Mouse (Mus musculus): ENCODE data around the gene Cops4. TPM values are rescaled to one million over a fixed set of nuclear protein-coding genes. Genes with fewer than 3 reads are reported as not detected.

The Cops4 gene
- polyA plus RNA-seq, 1 experiment from 2014 or later = 165 TPM

DNA sequence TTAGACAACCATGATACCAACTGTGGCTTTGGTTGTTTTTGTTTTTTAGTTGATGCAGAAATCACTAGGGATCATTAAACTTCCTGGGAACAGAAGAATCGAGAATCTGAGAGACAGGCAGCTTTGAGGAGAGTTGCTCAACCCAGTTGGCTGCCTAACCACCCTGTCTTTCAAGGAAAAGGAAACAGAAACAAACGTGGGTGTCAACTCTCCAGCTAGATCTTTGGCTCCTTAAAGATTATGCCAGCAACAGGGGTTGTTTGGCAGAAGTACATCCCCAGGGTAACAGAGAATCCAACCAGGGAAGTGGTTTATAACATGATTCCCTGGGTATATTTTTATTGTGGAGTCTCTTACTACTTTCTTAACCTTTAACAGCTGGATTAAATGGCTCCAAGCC, 69.5 kb downstream of the Cops4 start:
- no peak for ATAC-seq (replicated peaks; ENCODE audit: insufficient number of reproducible peaks, low FRiP score, low TSS enrichment)
- Histone ChIP-seq H3K27ac (ENCODE audit: low read depth, low read length) (no peak overlapping the region), H3K9me3 (replicated peaks; ENCODE audit: control insufficient read depth, low read length) (no peaks in the 10 kb centered on the region), H3K9ac (ENCODE audit: low read depth, low read length) (no peak overlapping the region), H3K4me3 (ENCODE audit: low read depth, low read length) (no peak overlapping the region), H3K4me2 (no peak overlapping the region), H3K36me3 (ENCODE audit: control insufficient read depth, insufficient read depth, low read length) (no peaks in the 10 kb centered on the region), H3K27me3 (ENCODE audit: control insufficient read depth, insufficient read depth, low read length) (no peaks in the 10 kb centered on the region), H3K4me1 (ENCODE audit: control insufficient read depth, insufficient read depth, low read length) (no peaks in the 10 kb centered on the region)
- 43% methylated on average over 2 of the region's 2 CpGs for WGBS (ENCODE audit: insufficient replicate concordance)

DNA sequence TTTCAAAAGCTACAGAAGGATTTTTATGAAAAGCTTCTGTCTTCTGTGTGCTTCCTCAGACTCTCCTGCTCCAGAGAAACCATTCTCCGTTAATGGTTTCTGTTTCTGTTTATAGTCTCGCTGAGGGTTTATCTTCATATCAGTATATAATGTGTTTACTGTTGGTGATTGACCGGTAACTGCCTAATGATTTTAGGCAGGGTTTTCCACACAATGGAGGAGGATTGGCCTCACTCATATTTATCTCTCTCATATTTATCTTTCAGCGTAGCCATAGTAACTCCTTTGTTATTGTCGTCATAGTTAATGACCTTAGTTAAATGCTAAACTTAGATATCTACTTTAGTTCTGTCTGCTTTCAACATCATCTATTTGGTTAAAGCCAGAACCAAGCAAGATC, 72.4 kb downstream of the Cops4 start:
- H3K27ac ChIP-seq (ENCODE audit: low read depth, low read length) = no peak overlapping the region
- H3K4me3 ChIP-seq (ENCODE audit: low read depth, low read length) = no peak overlapping the region
- H3K9me3 ChIP-seq (replicated peaks; ENCODE audit: control insufficient read depth, low read length) = no peaks in the 10 kb centered on the region
- no peaks in the 10 kb centered on the region for H3K27me3 ChIP-seq (ENCODE audit: control insufficient read depth, insufficient read depth, low read length)
- H3K9ac ChIP-seq (ENCODE audit: low read depth, low read length) = no peak overlapping the region
- ATAC-seq (replicated peaks; ENCODE audit: insufficient number of reproducible peaks, low FRiP score, low TSS enrichment) = no peak
- no peaks in the 10 kb centered on the region for H3K4me1 ChIP-seq (ENCODE audit: control insufficient read depth, insufficient read depth, low read length)
- no peak overlapping the region for H3K4me2 ChIP-seq
- no peaks in the 10 kb centered on the region for H3K36me3 ChIP-seq (ENCODE audit: control insufficient read depth, insufficient read depth, low read length)
- 73% methylated on average over 5 of the region's 5 CpGs for WGBS (ENCODE audit: insufficient replicate concordance)

DNA sequence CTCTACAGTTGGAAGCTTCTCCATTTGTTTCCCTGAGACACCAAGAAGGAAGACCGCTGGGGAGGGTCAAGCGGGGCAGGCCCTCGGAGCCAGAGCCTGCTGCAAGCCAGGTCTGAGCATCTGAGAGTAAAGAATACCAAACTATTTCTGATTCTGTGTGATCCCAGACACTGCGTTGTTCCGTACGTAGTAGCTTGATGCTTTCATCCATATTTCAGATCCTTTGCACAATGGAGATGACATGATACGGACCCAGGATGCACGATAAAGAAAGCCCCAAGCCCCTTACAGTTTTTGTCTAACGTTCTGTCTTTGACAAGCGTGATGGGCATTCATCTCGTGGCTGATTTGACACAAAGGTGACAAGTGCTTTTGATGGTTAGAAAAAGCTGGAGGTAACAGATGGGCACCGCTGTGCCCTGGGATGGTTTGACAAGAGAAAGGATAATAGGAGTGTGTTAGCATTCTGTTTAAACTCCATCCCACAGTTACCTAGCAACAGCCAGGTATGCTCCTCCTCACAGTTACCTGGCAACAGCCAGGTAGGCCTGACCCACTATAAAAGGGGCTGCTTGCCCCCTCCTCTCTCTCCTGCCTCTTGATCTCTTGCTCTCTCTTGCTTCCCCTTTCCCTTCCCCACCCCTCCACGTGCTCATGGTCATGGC, 76.8 kb downstream of the Cops4 start:
- Histone ChIP-seq H3K27ac (ENCODE audit: low read depth, low read length) (no peak overlapping the region), H3K4me3 (ENCODE audit: low read depth, low read length) (no peak overlapping the region), H3K4me2 (no peak overlapping the region), H3K4me1 (ENCODE audit: control insufficient read depth, insufficient read depth, low read length) (no peaks in the 10 kb centered on the region), H3K9me3 (replicated peaks; ENCODE audit: control insufficient read depth, low read length) (no peaks in the 10 kb centered on the region), H3K27me3 (ENCODE audit: control insufficient read depth, insufficient read depth, low read length) (no peaks in the 10 kb centered on the region), H3K36me3 (ENCODE audit: control insufficient read depth, insufficient read depth, low read length) (no peaks in the 10 kb centered on the region), H3K9ac (ENCODE audit: low read depth, low read length) (no peak overlapping the region)
- WGBS (ENCODE audit: insufficient replicate concordance) = 84% methylated on average over 13 of the region's 13 CpGs
- ATAC-seq (replicated peaks; ENCODE audit: insufficient number of reproducible peaks, low FRiP score, low TSS enrichment) = no peak

DNA sequence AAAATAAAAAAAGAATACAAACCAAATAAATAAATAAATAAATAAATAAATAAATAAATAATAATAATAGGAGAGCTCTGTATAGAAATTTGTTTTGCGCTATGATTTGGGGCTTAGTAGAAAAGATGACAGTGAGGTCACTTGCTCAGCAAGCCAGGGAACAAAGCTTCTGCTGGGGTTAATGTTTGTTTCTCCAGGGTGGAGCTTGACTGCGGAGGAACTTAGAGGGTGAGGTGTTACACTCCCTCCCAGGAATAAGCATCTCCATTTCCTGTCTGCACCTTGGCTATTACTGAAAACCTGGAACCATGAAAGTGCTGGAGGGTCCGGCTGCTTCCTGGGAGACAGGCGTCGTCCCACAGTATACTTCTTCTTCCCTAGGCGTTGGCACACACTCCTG, 77.9 kb downstream of the Cops4 start:
- Histone ChIP-seq H3K9me3 (replicated peaks; ENCODE audit: control insufficient read depth, low read length) (no peaks in the 10 kb centered on the region), H3K4me1 (ENCODE audit: control insufficient read depth, insufficient read depth, low read length) (no peaks in the 10 kb centered on the region), H3K27me3 (ENCODE audit: control insufficient read depth, insufficient read depth, low read length) (no peaks in the 10 kb centered on the region), H3K36me3 (ENCODE audit: control insufficient read depth, insufficient read depth, low read length) (no peaks in the 10 kb centered on the region), H3K27ac (ENCODE audit: low read depth, low read length) (no peak overlapping the region), H3K4me3 (ENCODE audit: low read depth, low read length) (no peak overlapping the region), H3K4me2 (no peak overlapping the region), H3K9ac (ENCODE audit: low read depth, low read length) (no peak overlapping the region)
- 87% methylated on average over 6 of the region's 6 CpGs for WGBS (ENCODE audit: insufficient replicate concordance)
- ATAC-seq (replicated peaks; ENCODE audit: insufficient number of reproducible peaks, low FRiP score, low TSS enrichment) = no peak

Small RNA genes within 50 kb of the gene (microRNA-seq; reads per million reads assigned to microRNA genes)
- gene Gm23222 (ENCODE audit: borderline number of aligned reads) = not detected

Other genes with a start within 250 kb of the Cops4 start
- 154 and 190 TPM in 2 replicates for gene Sec31a, start 102.1 kb upstream of the Cops4 start, polyA plus RNA-seq (2014; fragmentation: Nextera tagmentation; extraction: Ambion mirVana)
- gene Lin54, start 17.7 kb upstream of the Cops4 start, polyA plus RNA-seq (2014; fragmentation: Nextera tagmentation; extraction: Ambion mirVana) = 13.0 and 14.1 TPM in 2 replicates
- 7.1 and 8.2 TPM in 2 replicates for gene Plac8, start 53.9 kb downstream of the Cops4 start, polyA plus RNA-seq (2014; fragmentation: Nextera tagmentation; extraction: Ambion mirVana)
- 64.3 and 70.8 TPM in 2 replicates for gene Coq2, start 156.8 kb downstream of the Cops4 start, polyA plus RNA-seq (2014; fragmentation: Nextera tagmentation; extraction: Ambion mirVana)
- gene Hpse, start 201.4 kb downstream of the Cops4 start, polyA plus RNA-seq (2014; fragmentation: Nextera tagmentation; extraction: Ambion mirVana) = 1.1 and 1.7 TPM in 2 replicates

Data from heart, embryonic 11.5 days (tissue).